Mouse (Mus musculus): ENCODE results near the gene Bag5.

- TF ChIP-seq CTCF (IDR thresholded peaks at IDR 0.05; ENCODE audit: low read depth), result no peak
- no peak for TF ChIP-seq EP300 (IDR thresholded peaks at IDR 0.05; ENCODE audit: low read depth)
Observed at GRCm38 (mm10) chr12:111704609-111705008, 8.4 kb downstream of the Bag5 start.
